Mouse (Mus musculus): ENCODE results near the gene Plin4. TPM values are rescaled to one million over a fixed set of nuclear protein-coding genes. Genes with fewer than 3 reads are reported as not detected.
"Not testable (repeated sequence)": the region's sequence is repeated elsewhere in the genome, so short reads cannot be mapped to it uniquely, and the experiment has no call there.

Plin4 gene
- polyA plus RNA-seq, 1 experiment from 2014 or later, result 0.36 TPM

DNA sequence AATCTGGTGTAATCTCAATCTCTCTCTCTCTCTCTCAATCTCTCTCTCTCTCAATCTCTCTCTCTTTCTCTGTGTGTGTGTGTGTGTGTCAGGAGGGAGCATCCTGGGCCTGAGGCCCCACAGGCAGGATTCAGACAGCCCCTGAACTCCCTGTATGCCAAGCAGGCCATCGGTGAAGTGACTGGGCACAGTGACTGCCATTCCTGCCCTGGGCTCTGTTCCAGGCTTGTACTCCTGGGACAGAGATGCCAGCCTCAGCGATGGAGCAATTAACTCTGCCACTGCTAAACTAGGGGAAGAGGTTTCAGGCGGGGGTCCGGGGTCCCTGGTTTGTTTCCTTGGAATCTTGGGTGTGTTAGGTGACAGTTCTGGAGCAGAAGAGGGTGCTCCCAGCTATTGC is 968 bp upstream of the Plin4 start:
- no peak overlapping the region for H3K4me2 ChIP-seq
- H3K4me3 ChIP-seq (replicated peaks), result no peak overlapping the region
- no peak for ATAC-seq (ENCODE audit: insufficient read depth, low FRiP score, low read depth)
- no peak overlapping the region for H3K9ac ChIP-seq
- no peak overlapping the region for H3K27ac ChIP-seq
- H3K9me3 ChIP-seq, result no peaks in the 10 kb centered on the region
- WGBS, result 77% methylated on average over 4 of the region's 4 CpGs
- no peaks in the 10 kb centered on the region for H3K4me1 ChIP-seq
- H3K27me3 ChIP-seq (replicated peaks), result no peaks in the 10 kb centered on the region
- H3K36me3 ChIP-seq, result no peaks in the 10 kb centered on the region; the same call in 1 of the 2 replicates

DNA sequence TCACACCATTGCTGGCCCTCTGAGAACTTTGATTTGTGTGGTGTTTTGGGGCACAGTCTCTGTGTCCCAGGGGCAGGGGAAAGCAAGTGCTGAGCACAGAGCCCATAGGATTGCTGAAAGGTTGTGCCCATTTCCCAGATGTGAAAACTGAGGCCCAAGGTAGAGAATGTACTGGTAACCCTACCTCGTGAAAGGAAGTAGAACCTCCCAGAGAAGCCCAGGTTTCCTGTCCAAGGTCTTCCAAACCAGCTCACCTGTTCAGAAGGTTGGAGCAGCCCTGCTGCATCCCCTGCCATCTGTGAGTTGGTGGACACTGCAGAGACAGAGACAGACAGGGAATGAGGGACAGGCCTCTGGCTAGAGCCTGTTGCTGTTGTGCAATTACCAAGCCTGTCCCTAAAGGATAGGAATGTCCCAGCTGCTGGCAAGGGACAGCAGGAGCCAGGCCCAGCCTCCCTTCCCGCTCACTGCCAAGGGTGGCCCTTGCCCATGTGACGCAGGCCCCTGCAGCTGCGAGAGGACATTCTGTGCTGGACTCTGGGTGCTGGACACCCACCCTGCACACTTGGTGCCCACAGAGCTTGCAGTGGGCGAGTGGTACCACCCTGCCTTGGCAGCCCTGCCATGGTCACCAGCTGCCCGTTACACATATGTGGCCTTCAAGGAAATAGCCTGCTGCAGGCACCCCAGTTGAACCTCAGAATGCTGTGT is 1.1 kb downstream of the Plin4 start:
- WGBS, result 78% methylated on average over 6 of the region's 6 CpGs
- ATAC-seq (ENCODE audit: insufficient read depth, low FRiP score, low read depth), result no peak
- H3K4me2 ChIP-seq, result no peak overlapping the region
- no peak overlapping the region for H3K9ac ChIP-seq
- no peaks in the 10 kb centered on the region for H3K4me1 ChIP-seq
- H3K9me3 ChIP-seq, result no peaks in the 10 kb centered on the region
- H3K36me3 ChIP-seq, result peaks cover 4% of the 10 kb centered on the region; the same call in 1 of the 2 replicates
- H3K27me3 ChIP-seq (replicated peaks), result no peaks in the 10 kb centered on the region
- H3K27ac ChIP-seq, result no peak overlapping the region
- no peak overlapping the region for H3K4me3 ChIP-seq (replicated peaks)

DNA sequence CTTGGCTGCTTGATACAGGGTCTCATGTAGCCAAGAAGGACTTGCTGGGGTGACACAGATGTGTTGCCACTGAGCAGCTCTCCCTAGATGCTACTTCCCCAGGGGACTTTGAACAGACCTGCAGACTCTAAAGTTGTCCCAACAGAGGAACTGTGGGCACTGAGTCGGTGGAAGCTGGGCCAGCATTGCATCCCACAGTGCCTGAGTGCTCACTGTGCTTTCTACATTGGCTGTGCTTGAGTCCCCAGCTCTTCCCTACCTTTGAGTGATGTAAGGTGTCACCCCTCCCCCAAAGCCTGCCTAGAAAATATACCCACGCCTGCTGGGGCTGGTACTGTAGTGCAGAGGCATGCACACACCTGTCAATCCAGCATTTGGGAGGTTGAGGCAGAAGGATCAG is 1.9 kb downstream of the Plin4 start:
- Histone ChIP-seq H3K27ac (no peak overlapping the region), H3K9me3 (no peaks in the 10 kb centered on the region), H3K27me3 (replicated peaks) (no peaks in the 10 kb centered on the region), H3K4me1 (no peaks in the 10 kb centered on the region), H3K4me3 (replicated peaks) (no peak overlapping the region), H3K4me2 (no peak overlapping the region), H3K36me3 (peaks cover 11% of the 10 kb centered on the region), H3K9ac (no peak overlapping the region)
- ATAC-seq (ENCODE audit: insufficient read depth, low FRiP score, low read depth), result no peak
- 68% methylated on average over 2 of the region's 2 CpGs for WGBS

- Histone ChIP-seq H3K36me3 (peaks cover 17% of the 10 kb centered on the region), H3K9me3 (no peaks in the 10 kb centered on the region), H3K4me2 (no peak overlapping the region), H3K9ac (no peak overlapping the region), H3K27me3 (replicated peaks) (no peaks in the 10 kb centered on the region), H3K4me3 (replicated peaks) (no peak overlapping the region), H3K4me1 (no peaks in the 10 kb centered on the region), H3K27ac (no peak overlapping the region)
- ATAC-seq (ENCODE audit: insufficient read depth, low FRiP score, low read depth), result no peak
- 69% methylated on average over 4 of the region's 4 CpGs for WGBS
Observed at GRCm38 (mm10) chr17:56106981-56107380, 2.6 kb downstream of the Plin4 start.

- H3K4me2 ChIP-seq; H3K4me3 ChIP-seq (replicated peaks); H3K27me3 ChIP-seq (replicated peaks); H3K9ac ChIP-seq; ATAC-seq (ENCODE audit: insufficient read depth, low FRiP score, low read depth); H3K9me3 ChIP-seq; H3K27ac ChIP-seq; H3K4me1 ChIP-seq: not testable (repeated sequence)
- peaks cover 21% of the 10 kb centered on the region for H3K36me3 ChIP-seq
- WGBS, result 91% methylated on average over 4 of the region's 4 CpGs
Observed at GRCm38 (mm10) chr17:56106436-56106835, 3.2 kb downstream of the Plin4 start.

- H3K27ac ChIP-seq; H3K4me2 ChIP-seq; H3K4me1 ChIP-seq; H3K27me3 ChIP-seq (replicated peaks); H3K4me3 ChIP-seq (replicated peaks); H3K9ac ChIP-seq; ATAC-seq (ENCODE audit: insufficient read depth, low FRiP score, low read depth); H3K9me3 ChIP-seq: not testable (repeated sequence)
- H3K36me3 ChIP-seq, result peaks cover 37% of the 10 kb centered on the region
- 98% methylated on average over 4 of the region's 5 CpGs for WGBS
Observed at GRCm38 (mm10) chr17:56104821-56105220, 4.8 kb downstream of the Plin4 start.

- Histone ChIP-seq H3K4me3 (replicated peaks) (no peak overlapping the region), H3K4me2 (no peak overlapping the region), H3K36me3 (peaks cover 44% of the 10 kb centered on the region), H3K27me3 (replicated peaks) (no peaks in the 10 kb centered on the region), H3K9me3 (no peaks in the 10 kb centered on the region), H3K9ac (no peak overlapping the region), H3K27ac (no peak overlapping the region), H3K4me1 (no peaks in the 10 kb centered on the region)
- 92% methylated on average over 8 of the region's 8 CpGs for WGBS
- ATAC-seq (ENCODE audit: insufficient read depth, low FRiP score, low read depth), result no peak
Observed at GRCm38 (mm10) chr17:56103465-56104285, 5.9 kb downstream of the Plin4 start.

DNA sequence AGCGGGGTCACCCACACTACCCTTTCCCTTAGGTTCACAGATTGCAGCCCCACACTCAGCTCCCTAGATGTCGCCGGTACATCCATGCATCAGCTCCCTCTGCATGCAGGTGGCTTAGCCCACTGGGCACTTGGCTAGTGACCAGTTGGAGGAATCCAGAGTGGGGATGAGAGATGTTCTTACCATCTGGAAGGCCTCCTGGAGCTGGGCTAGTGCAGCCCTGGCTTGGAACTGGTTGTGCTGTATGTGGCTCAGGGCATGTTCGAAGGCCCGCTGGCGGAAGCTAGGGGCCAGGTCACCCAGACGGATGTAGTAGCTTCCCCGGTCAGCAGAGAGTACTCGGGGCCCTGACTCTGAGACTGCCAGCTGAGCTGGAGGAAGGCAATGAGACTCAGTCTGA is 6.7 kb downstream of the Plin4 start:
- H3K9ac ChIP-seq, result no peak overlapping the region
- ATAC-seq (ENCODE audit: insufficient read depth, low FRiP score, low read depth), result no peak
- 93% methylated on average over 9 of the region's 9 CpGs for WGBS
- no peaks in the 10 kb centered on the region for H3K4me1 ChIP-seq
- no peak overlapping the region for H3K4me2 ChIP-seq
- H3K4me3 ChIP-seq (replicated peaks), result no peak overlapping the region
- no peak overlapping the region for H3K27ac ChIP-seq
- H3K9me3 ChIP-seq, result no peaks in the 10 kb centered on the region
- H3K27me3 ChIP-seq (replicated peaks), result no peaks in the 10 kb centered on the region
- peaks cover 51% of the 10 kb centered on the region for H3K36me3 ChIP-seq

DNA sequence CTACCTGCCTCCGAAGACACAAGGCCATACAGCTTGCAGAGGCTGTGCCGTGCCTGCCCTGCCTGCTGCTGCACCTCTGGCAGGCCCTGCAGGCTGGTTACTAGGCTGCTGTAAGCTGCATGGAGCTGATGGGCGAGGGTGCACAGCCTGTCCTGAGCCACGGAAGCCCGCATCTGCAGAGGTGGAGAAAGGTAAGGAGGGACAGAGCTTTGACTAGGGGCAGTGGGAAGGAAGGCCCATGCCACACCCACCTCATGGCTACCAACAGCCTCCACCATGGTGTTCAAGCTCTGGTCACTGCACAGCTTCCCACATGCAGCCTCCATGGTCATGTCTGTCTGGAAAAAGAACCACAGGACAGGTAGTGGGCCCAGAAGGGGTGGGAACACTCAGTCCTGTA is 7.4 kb downstream of the Plin4 start:
- Histone ChIP-seq H3K36me3 (peaks cover 59% of the 10 kb centered on the region), H3K4me3 (replicated peaks) (no peak overlapping the region), H3K4me1 (no peaks in the 10 kb centered on the region), H3K9me3 (no peaks in the 10 kb centered on the region), H3K9ac (no peak overlapping the region), H3K27me3 (replicated peaks) (no peaks in the 10 kb centered on the region), H3K27ac (no peak overlapping the region), H3K4me2 (no peak overlapping the region)
- no peak for ATAC-seq (ENCODE audit: insufficient read depth, low FRiP score, low read depth)
- WGBS, result 89% methylated on average over 5 of the region's 5 CpGs

GRCm38 (mm10) chr17:56100811-56101210 is 8.8 kb downstream of the Plin4 start:
- no peak for ATAC-seq (ENCODE audit: insufficient read depth, low FRiP score, low read depth)
- Histone ChIP-seq H3K9me3 (no peaks in the 10 kb centered on the region), H3K27me3 (replicated peaks) (no peaks in the 10 kb centered on the region), H3K9ac (no peak overlapping the region), H3K27ac (no peak overlapping the region), H3K4me2 (no peak overlapping the region), H3K4me3 (replicated peaks) (no peak overlapping the region), H3K4me1 (no peaks in the 10 kb centered on the region), H3K36me3 (peaks cover 70% of the 10 kb centered on the region)
- WGBS, result 85% methylated on average over 3 of the region's 3 CpGs

- H3K9ac ChIP-seq, result no peak overlapping the region
- no peaks in the 10 kb centered on the region for H3K4me1 ChIP-seq
- no peak overlapping the region for H3K27ac ChIP-seq
- no peak for ATAC-seq (ENCODE audit: insufficient read depth, low FRiP score, low read depth)
- H3K4me3 ChIP-seq (replicated peaks), result no peak overlapping the region
- no peak overlapping the region for H3K4me2 ChIP-seq
- H3K36me3 ChIP-seq, result peaks cover 70% of the 10 kb centered on the region
- H3K27me3 ChIP-seq (replicated peaks), result no peaks in the 10 kb centered on the region
- no peaks in the 10 kb centered on the region for H3K9me3 ChIP-seq
- WGBS, result 88% methylated on average over 15 of the region's 15 CpGs
Observed at GRCm38 (mm10) chr17:56098711-56099572, 10.7 kb downstream of the Plin4 start.

DNA sequence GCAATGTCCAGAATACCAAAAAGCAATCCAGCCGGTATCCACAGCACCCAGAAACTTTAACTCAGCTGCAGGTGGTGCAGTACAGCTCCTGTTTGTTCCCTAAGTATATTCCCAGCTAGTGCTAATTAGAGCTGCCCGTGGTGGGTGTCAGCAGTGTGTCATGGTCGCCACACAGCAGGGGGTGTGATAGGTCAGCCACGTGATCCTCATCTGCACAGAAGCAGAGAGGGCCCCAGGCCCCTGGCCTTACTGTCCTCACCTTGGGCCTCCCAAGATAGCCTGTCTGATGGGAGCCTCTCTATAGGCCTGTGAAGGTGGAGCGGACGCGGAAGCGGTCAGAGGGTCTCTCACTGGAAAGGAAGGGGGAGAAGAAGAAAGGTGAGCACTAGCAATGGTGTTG is 11.4 kb downstream of the Plin4 start:
- Histone ChIP-seq H3K27me3 (replicated peaks) (no peaks in the 10 kb centered on the region), H3K9me3 (no peaks in the 10 kb centered on the region), H3K4me2 (no peak overlapping the region), H3K36me3 (peaks cover 66% of the 10 kb centered on the region), H3K27ac (no peak overlapping the region), H3K9ac (no peak overlapping the region), H3K4me3 (replicated peaks) (no peak overlapping the region), H3K4me1 (no peaks in the 10 kb centered on the region)
- 93% methylated on average over 8 of the region's 8 CpGs for WGBS
- no peak for ATAC-seq (ENCODE audit: insufficient read depth, low FRiP score, low read depth)
